Mouse (Mus musculus) cerebellum, adult 2 months (tissue): Measurements from ENCODE around the gene Zdhhc1.

Experiments
- CTCF ChIP-seq: fragments of 200-500 bp; IDR thresholded peaks from 2 replicates; pipeline ENCODE4 v1.5.1; 2011; ENCODE audit warnings: low read depth, mild to moderate bottlenecking, control low read depth, low read length, moderate library complexity, borderline replicate concordance; ENCODE audit not compliant: insufficient read depth
- POLR2A ChIP-seq: fragments of 200-500 bp; IDR thresholded peaks from 2 replicates; pipeline ENCODE4 v1.6.1; 2011; ENCODE audit warnings: low read length, control low read depth, borderline replicate concordance; ENCODE audit not compliant: insufficient read depth

GRCm38 (mm10) chr8:105450977-105451376 lies 45.7 kb downstream of the Zdhhc1 start:
- TF ChIP-seq POLR2A (no peak), CTCF (no peak)
